Mouse (Mus musculus): ENCODE measurements around the gene Evl.

Evl gene

GRCm38 (mm10) chr12:108651053-108651660, 96.6 kb downstream of the Evl start:
- DNase-seq (ENCODE audit: low spot score) = no peak

DNA sequence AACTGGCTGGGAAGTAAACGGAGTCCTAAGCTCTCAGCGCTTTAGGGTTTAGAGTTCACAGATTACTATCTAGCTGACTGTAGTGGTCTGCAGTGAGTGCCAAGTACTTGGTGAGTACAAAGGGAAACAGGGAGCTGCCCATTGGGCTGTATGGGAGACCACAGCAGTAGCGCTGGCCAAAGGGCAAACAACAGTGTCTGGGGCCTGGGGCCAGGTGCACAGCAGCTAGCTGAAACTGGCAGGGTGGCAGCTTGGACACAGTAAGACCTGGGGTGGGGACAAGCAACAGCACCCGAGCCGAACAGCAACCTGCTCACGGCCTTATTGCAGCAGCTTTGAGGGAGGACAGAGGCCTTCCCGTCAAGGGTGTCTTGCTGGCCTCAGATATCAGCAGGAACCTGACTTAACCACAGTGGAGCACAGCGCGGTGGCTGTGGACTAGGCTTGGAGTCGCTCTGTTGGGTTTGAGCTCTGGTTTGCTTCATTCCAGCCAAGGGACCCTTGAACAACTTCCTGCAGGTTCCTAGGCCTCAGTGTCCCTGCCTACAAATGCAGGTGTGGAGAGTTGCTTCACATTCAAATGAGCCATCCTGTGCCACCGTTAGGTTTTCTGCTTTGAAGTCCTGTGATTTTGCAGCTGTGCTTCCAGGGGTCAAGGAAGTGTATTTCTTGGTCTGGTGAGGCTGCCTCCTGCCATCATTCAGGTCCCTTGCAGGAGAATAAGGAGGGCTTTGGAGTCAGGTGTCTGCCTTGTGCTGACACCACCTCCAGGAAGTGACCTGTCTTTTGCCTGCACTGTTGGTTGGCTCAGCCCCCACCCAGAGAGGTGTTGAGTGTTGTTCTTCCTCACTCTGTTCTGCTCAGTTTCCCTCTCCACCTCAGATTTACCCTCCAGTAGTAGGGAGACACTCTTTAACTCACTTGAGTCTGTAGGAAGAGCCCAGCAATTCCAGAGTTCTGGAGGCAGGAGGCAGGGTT, 99.1 kb downstream of the Evl start:
- no peak for DNase-seq (ENCODE audit: low spot score)

DNA sequence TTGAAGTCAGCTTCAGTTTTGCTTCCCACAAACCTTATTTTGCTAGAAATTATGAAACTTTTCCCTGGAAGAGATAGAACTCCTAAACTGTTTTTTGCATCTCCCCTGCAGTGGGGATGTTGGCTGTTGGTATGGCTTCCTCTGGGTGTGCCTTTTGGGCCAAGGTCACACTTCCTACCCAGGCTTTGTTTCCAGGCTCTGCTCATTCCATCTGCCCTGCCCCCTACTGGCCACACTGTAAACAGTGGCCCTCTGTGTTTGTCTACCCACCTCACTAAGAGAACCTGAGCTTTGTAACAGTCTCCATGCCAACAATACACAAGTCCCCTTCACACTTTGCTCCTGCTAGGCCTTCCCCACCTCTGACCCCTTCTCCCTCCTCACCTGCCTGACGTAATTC, 102.8 kb downstream of the Evl start:
- DNase-seq (ENCODE audit: low spot score) = no peak

DNA sequence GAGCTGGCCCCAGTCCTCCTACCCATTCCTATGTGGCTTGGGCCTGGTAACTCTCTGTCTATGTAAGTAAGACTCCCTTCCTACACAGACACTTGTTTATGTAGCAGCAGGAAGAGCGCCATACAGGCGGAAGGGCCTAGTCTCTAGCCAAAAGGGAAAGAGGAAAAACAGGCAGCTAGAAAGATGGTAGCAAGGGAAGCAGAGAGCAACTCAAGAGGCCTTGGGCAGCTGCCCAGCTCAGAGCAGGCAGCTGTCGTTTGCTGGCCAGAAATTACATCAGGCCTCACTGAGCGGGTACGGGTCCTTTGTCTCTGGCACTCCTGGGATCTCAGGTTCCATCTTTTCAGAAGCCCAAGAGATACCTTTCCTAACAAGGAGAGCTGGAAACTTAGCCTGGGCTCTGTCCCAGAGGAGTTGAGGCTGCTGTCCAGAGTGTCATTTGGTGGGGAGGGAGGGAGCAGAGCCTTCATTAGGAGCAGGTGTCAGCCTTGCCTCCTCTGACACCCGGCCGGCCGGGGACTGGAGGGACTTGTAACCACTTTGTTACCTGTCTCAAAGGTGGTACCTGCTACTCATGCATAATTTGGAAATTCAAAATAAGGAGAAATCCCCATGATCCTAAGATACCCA, 114.2 kb downstream of the Evl start:
- DNase-seq (ENCODE audit: low spot score) = no peak

- DNase-seq (ENCODE audit: low spot score) = no peak
These were observed 117.0 kb downstream of the Evl start for GRCm38 (mm10) chr12:108671541-108671940.

GRCm38 (mm10) chr12:108672908-108673307, 118.4 kb downstream of the Evl start:
- no peak for DNase-seq (ENCODE audit: low spot score)

DNA sequence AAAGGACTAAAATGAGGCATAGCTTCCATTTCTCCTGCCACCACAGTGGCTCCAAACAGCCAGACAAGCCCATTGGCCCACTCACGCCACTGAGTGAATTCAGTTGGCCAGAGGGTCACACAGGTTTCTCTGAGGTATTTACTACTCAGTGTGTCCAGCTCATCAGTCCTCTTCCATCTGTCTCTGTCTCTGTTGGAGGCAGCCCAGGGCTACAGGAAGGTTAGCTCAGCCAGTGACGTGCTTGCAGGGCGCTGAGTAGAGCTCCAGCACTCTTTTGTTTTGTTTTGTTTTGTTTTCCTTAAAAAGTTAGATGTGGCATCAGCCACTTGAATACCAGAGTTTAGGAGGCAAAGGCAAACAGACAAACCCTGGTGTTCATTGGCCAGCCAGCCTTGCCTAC, 119.0 kb downstream of the Evl start:
- DNase-seq (ENCODE audit: low spot score) = no peak

DNA sequence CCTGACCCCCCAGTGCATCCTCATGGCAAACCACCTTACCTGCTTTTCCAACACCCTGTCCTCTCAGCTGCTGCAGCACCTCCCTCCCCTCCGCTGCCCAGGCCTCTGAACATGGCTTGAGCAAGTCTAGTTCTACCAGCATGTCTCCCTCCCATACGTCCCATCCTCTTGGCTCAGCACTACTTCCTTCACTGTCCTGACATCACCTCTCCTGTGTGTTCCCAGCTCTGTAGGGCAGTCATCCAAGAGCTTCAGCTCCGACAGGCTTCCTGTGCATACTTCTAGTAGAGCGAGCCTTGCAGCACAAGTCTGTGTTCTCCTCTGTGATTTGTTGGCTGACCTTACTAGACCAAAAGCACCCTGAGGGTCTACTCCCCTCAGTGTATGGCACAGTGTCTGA, 120.0 kb downstream of the Evl start:
- no peak for DNase-seq (ENCODE audit: low spot score)

- DNase-seq (ENCODE audit: low spot score) = no peak
These were observed 120.4 kb downstream of the Evl start for GRCm38 (mm10) chr12:108674916-108675315.

- no peak for DNase-seq (ENCODE audit: low spot score)
These were observed 121.3 kb downstream of the Evl start for GRCm38 (mm10) chr12:108675614-108676401.

DNA sequence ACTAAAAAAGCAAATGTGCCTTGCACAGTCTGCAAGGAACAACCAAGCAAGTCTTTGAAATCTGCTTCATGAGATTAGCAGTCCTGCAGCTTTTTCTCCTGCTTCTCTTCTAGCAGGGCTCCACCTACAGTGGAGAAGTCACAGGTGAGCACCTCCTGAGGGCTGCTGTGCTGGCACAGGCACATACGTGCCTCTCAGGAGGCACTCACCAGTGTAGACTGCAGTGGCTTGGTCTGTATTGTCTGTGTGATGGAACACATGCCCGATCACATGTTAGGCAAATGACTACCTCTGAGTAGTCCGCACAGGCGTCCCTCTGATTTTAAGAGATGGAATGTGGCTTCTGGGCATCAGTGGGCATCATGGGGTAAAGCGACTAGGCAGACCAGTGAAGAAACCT, 122.6 kb downstream of the Evl start:
- no peak for DNase-seq (ENCODE audit: low spot score)

GRCm38 (mm10) chr12:108678366-108678765, 123.8 kb downstream of the Evl start:
- DNase-seq (ENCODE audit: low spot score) = no peak

DNA sequence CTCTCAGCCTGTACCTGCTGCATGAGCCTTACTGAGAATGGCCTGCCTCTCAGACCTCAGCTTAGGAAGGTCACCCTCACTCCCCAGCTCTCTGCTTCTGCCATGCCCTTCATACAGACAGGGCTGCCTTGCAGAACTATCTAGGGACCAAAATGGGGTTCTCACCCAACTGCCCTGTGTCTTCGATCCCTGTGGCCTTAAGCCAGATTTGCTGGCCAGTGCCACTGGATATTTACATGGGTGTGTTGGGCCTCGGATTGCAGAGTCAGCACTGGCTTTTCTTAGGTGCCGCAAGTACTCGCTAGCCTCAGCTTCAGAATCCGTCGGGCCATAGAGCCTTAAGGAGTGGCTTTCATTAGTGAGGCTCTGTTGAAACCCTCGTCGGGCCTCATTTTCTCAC, 126.3 kb downstream of the Evl start:
- no peak for DNase-seq (ENCODE audit: low spot score)

- no peak for DNase-seq (ENCODE audit: low spot score)
These were observed 127.9 kb downstream of the Evl start for GRCm38 (mm10) chr12:108682240-108683023.

GRCm38 (mm10) chr12:108686463-108686862, 131.9 kb downstream of the Evl start:
- DNase-seq (ENCODE audit: low spot score) = no peak

- no peak for DNase-seq (ENCODE audit: low spot score)
These were observed 132.4 kb downstream of the Evl start for GRCm38 (mm10) chr12:108686926-108687325.

GRCm38 (mm10) chr12:108689167-108689566, 134.6 kb downstream of the Evl start:
- DNase-seq (ENCODE audit: low spot score) = no peak

GRCm38 (mm10) chr12:108690529-108690928, 136.0 kb downstream of the Evl start:
- no peak for DNase-seq (ENCODE audit: low spot score)

- no peak for DNase-seq (ENCODE audit: low spot score)
These were observed 139.1 kb downstream of the Evl start for GRCm38 (mm10) chr12:108693592-108693991.

DNA sequence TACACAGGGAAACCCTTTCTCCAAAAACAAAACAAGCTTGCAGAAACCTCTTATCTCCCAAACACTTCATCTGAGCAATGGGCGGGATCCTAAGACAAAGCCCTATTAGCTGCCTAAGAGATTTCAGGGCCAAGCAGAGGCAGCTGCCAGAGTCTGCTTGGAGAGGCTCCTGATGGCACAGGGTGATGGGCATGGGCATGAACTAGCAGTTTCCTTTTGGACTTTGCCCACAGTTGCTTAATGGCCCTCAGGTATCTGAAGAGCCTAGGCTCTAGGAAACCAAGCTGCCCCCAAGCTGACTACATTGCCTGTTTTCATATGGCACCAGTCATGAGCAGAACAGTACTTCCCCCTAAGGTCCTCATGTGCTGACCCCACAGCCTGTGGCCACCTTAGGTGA, 139.7 kb downstream of the Evl start:
- DNase-seq (ENCODE audit: low spot score) = no peak
